In genomic region chr5:25313881-25314280, GRCm38 (mm10) we compare ENCODE assay signal across 13 mouse cellular contexts.
DNase-seq lines count a peak whose midpoint lies in the region; ATAC-seq lines count a peak whose summit lies in the region.
"Had no signal": no experiment of that assay in that cellular context is flagged by ENCODE, and none has a peak within 500 bp of the region (broad histone marks: within the 10 kb centered on the region; RNA-seq: fewer than 3 reads in every experiment).

No protein-coding gene starts in this region.

- ATAC-seq in heart, embryonic 11.5 days (replicated peaks; ENCODE audit: insufficient number of reproducible peaks, low FRiP score, low TSS enrichment), result no peak
- ATAC-seq: hindbrain, embryonic 16.5 days; midbrain, embryonic 13.5 days had no signal

- peaks cover 34% of the 10 kb centered on the region for H3K36me3 ChIP-seq in heart, embryonic 11.5 days (ENCODE audit: control insufficient read depth, insufficient read depth, low read length)

- 85% methylated on average over 6 of the region's 6 CpGs for WGBS in heart, embryonic 11.5 days (ENCODE audit: insufficient replicate concordance)
- 69% methylated on average over 6 of the region's 6 CpGs for WGBS in large intestine, adult 2 months

- H3K4me3 ChIP-seq in heart, embryonic 11.5 days (ENCODE audit: low read depth, low read length), result no peak overlapping the region
- H3K4me3 ChIP-seq: embryonic facial prominence, embryonic 13.5 days; left cerebral cortex, adult 2 months; liver, embryonic 15.5 days; midbrain, embryonic 13.5 days had no signal

- H3K9ac ChIP-seq in heart, embryonic 11.5 days (ENCODE audit: low read depth, low read length), result no peak overlapping the region
- H3K9ac ChIP-seq: embryonic facial prominence, embryonic 13.5 days; liver, embryonic 15.5 days; midbrain, embryonic 13.5 days had no signal

- H3K27ac ChIP-seq in heart, embryonic 11.5 days (ENCODE audit: low read depth, low read length), result no peak overlapping the region
- H3K27ac ChIP-seq: embryonic facial prominence, embryonic 13.5 days; left cerebral cortex, adult 2 months; liver, embryonic 15.5 days; midbrain, embryonic 13.5 days had no signal

- no peak overlapping the region for H3K4me2 ChIP-seq in heart, embryonic 11.5 days
- H3K4me2 ChIP-seq: embryonic facial prominence, embryonic 13.5 days; liver, embryonic 15.5 days; midbrain, embryonic 13.5 days had no signal

- H3K4me1 ChIP-seq in heart, embryonic 11.5 days (ENCODE audit: control insufficient read depth, insufficient read depth, low read length), result no peaks in the 10 kb centered on the region
- H3K4me1 ChIP-seq: embryonic facial prominence, embryonic 13.5 days; liver, embryonic 15.5 days; midbrain, embryonic 13.5 days had no signal

- H3K27me3 ChIP-seq in heart, embryonic 11.5 days (ENCODE audit: control insufficient read depth, insufficient read depth, low read length), result no peaks in the 10 kb centered on the region
- H3K27me3 ChIP-seq: embryonic facial prominence, embryonic 13.5 days; liver, embryonic 15.5 days; midbrain, embryonic 13.5 days had no signal

- no peaks in the 10 kb centered on the region for H3K9me3 ChIP-seq in heart, embryonic 11.5 days (replicated peaks; ENCODE audit: control insufficient read depth, low read length)
- H3K9me3 ChIP-seq: embryonic facial prominence, embryonic 13.5 days; liver, embryonic 15.5 days; midbrain, embryonic 13.5 days had no signal

- DNase-seq in heart, adult 8-10 months (ENCODE audit: low spot score), result peak; percentile 15
- peak; percentile 24 for DNase-seq in ovary, postnatal 36 days (ENCODE audit: low spot score)
- DNase-seq in ovary, adult 18-20 months (ENCODE audit: low spot score), result no peak
- DNase-seq in cerebellum, postnatal 14 days, result peak; percentile 31 to 62
- peak; percentile 6 for DNase-seq in large intestine, adult 2 months (ENCODE audit: low read depth, low spot score)
- DNase-seq in frontal cortex, postnatal 14 days (ENCODE audit: low spot score in 2 of 2), result no peak
- DNase-seq: thymus, postnatal 36 days had no signal

Comparison
In these comparisons a context has a peak if more than half of its experiments do, and no peak if none do; other contexts are left out.
1. DNase-seq: peak in heart, adult 8-10 months (single experiment), ovary, postnatal 36 days (single experiment), cerebellum, postnatal 14 days (2 of 2) and large intestine, adult 2 months (single experiment); none in ovary, adult 18-20 months (single experiment) and frontal cortex, postnatal 14 days (0 of 2).